Mouse (Mus musculus) monocyte, adult 2 months (primary cell): ENCODE measurements around the gene Sdr42e1.

Experiments used
- DNase-seq, 2 experiments: peaks; one replicate each; pipeline ENCODE4 v3.0.0; 2022; ENCODE audit warnings: low spot score in 2 of 2, low read depth in 1 of 2

Sdr42e1 gene

GRCm38 (mm10) chr8:117673430-117673830 lies at the start of gene Sdr42e1:
Sdr42e1 (minus strand) TSS chr8:117673689.
- DNase-seq = peak; percentile 19 to 55

GRCm38 (mm10) chr8:117718152-117718860 lies 44.8 kb upstream of the Sdr42e1 start:
- no peak for DNase-seq

- DNase-seq = no peak
Measured at GRCm38 (mm10) chr8:117715896-117716295, 42.4 kb upstream of the Sdr42e1 start.

DNA sequence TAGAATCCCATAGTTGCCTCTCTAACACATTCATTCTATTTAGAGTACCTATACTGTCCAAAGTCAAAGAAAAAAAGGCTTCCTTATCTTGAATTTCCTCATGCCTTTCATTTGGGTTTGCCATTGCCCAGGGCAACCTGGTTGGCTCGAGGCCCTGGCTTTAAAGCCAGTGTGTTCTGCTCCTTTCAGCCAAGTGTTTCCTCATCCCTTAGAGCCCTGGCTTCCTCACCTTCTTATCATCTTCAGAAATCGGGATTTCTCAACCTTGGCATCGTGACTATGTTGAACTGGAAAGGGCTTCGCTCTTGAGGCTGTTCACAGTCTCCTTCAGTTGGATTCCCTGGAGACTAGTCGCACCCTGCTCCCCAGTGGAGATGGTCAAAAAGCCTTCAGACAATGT lies 41.1 kb upstream of the Sdr42e1 start:
- DNase-seq = no peak

DNA sequence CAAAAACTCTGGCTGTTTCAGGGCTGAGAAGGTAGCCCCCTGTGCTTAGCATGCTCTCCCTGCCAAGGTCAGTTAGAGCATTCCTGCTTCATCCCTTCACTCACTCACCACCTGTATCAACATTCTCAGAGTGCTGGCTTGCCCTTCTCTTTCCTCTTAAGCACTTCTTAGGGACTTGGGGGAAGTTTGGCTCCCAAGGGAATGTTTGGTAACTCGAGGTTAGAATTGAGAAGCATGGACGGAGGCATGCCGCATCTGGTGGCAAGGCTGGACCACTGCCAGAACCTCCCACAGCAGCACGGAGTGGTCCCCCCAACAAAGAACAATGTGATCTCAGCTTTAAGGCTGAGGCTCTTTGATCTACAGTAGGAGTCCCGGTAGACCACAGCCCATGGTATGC lies 38.7 kb upstream of the Sdr42e1 start:
- DNase-seq = no peak

DNA sequence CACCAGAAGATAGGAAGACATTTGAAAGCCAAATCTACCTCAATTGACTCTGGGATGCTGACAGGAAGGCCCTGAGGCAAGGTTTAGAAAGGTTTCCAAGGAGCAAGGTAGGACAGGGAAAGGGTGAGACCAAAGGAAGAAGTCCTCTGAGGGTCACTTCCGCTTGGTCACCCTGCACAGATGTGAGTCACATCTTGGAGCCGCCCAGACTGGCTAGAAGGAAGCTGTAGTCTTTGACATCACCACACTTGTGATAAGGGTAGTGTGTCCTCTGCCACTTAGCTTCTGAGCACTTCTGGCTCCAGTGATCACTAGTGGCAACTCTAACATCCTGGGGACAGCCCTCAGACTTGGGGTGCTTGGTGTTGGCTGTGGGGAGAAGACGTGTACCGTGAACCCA lies 32.7 kb upstream of the Sdr42e1 start:
- DNase-seq = no peak

DNA sequence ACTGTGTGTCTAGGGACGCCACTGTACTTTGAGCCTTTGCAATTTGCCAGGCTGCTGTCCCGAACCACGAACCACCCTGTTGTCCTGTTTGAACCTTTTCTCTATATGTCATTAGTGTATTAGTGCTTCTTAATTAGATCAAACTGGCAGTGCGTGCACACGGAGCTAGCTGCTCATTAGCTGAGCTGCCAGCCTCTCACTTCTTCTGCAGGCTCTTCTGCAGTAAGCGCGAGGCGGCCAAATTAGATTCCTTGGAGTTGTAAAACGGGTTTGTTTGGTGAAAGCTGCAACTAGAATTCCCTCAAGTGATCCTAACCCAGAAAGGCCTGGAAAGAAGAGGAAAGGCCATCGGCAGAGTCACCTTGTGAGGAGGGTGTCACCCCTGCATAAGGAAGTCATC lies 29.2 kb upstream of the Sdr42e1 start:
- DNase-seq = no peak

- DNase-seq = no peak
Measured at GRCm38 (mm10) chr8:117701859-117702258, 28.4 kb upstream of the Sdr42e1 start, which contains the start of gene Hsd17b2. Hsd17b2 (plus strand) TSS chr8:117701904.

GRCm38 (mm10) chr8:117701246-117701645 lies 27.8 kb upstream of the Sdr42e1 start:
- DNase-seq = no peak

- DNase-seq = peak in 1 of 2 experiments; percentile 14
Measured at GRCm38 (mm10) chr8:117700699-117701098, 27.2 kb upstream of the Sdr42e1 start.

DNA sequence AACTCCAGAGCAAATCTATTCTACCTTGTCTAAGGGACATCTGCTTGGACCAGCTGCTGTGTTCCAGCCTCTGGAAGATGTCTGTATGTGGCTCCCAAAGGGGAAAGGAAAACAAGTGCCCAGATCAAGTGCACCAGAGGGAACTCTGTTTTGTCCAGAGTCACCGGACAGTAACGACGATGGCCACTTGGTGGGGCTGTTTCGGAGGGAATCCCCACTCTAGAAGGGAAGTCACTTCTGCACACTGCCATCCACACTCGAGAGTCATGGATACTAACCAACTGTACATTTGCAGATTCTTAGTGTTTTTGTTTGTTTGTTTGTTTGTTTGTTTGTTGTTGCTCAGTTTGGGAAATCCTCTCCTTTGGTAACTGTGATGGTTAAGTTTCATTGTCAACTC lies 23.8 kb upstream of the Sdr42e1 start:
- DNase-seq = peak in 1 of 2 experiments; percentile 36

DNA sequence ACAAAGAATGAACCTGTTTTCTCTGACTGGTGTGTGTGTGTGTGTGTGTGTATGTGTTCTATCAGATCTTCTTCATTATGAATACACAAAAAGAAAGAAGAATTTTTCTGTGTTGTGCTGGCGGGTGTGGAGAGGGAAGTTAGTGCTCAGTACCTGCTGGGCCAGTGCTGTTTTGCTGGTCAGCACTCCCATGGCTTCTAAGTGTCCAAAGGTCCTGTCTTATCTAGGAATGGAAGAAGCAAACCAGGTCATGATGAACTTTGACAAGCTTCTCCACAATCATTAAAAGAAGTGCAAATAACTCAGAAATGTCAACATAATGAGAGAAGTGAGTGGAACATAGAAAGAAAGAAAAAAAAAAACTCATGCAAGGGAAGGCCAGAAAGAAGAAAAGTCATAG lies 22.1 kb upstream of the Sdr42e1 start:
- no peak for DNase-seq

- no peak for DNase-seq
Measured at GRCm38 (mm10) chr8:117692131-117692530, 18.6 kb upstream of the Sdr42e1 start.

DNA sequence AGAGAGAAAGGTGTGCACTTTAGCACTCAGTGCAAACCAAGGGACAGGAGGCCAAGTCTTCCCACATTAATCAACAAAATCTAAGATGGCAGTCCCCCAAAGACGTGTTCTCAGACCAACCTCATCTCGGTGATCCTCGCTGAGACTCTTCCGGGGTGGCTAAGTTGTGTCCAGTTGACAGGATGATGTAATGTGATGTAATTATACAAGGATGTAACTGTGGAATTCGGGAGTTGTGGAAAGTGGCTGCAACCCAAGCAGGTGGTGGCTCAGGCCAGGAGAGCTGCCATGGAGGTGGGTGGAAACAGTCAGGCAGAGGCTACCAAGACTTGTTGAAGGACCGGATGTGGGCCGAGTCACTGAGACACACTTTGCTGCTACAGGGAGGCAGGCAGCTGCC lies 14.4 kb upstream of the Sdr42e1 start:
- DNase-seq = no peak

GRCm38 (mm10) chr8:117684504-117684903 lies 11.0 kb upstream of the Sdr42e1 start:
- DNase-seq = no peak

- DNase-seq = no peak
Measured at GRCm38 (mm10) chr8:117683925-117684472, 10.5 kb upstream of the Sdr42e1 start.

DNA sequence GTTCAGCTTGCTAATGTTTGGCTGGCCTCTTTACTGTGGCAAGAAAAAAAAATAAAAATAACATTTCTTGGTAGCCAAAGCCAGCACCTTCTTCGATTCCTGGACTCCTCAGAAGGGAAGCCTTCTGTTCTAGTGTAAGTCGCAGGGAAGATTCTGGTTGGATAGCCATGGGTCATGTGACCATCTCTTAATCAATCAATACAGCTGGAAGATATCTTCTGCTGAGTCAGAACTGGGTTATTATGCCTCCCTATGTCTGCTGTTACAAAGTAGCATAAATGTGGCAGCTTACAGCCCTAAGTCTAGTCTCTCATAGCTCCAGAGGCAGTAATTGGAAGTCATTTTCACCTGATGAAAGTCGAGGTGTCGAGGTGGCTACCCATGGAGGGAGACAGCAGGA lies 5.2 kb upstream of the Sdr42e1 start:
- no peak for DNase-seq

DNA sequence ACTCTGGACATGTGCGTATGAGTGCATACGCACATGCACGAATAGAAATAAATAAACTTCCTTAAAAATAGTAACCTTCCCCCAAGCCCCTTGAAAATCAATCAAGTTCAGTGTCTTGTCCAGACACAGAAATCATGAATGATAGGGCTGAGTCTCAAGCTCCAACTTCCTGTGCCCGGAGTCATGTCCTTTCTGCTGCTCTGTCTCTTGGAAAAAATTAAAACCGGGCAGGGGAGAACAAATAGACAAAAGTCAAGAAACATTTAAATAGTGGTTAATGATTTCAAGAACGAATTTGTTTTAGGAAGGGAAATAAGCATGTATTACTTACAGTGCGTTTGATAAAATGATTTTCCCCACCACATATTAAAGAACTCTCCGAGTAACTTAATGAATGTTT lies 3.5 kb upstream of the Sdr42e1 start:
- no peak for DNase-seq

- no peak for DNase-seq
Measured at GRCm38 (mm10) chr8:117676460-117676859, 3.0 kb upstream of the Sdr42e1 start.

DNA sequence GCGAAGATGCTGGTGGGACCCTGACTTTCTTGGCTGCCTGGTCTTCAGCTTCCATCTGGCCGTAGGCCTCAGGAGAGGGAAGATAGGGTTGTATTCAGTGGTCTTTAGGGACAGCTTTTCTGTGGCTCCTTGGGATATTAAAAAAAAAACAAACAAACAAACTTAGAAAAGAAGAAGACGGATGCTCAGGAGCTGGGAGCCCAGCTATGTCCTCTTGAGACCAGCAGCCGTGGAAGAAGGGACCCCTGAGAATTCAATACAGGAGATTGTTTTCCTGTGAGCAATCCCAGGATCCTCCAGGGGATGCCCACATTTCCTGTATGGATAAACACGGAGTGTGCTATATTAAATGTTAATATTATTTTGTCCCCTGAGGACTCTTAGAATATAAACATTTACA lies 1.7 kb upstream of the Sdr42e1 start:
- no peak for DNase-seq

DNA sequence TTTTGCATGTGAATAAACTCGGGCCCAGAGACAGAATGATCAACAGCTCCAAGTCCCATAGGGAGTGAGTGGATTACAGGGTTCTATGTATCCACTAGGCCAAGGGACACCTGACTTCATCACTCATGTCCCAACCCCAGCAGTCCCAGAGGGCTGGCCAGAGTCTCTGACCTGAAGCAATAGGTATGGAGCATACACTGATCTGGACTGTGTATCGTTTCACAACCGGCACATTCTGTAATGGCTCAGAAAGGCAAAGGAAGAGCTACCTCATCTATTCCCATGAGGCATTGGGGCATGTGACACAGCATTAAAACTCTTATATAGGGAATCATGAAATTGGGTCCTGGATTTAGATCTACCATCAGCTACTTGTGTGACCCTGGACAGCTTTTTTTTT lies 931 bp downstream of the Sdr42e1 start:
- no peak for DNase-seq

DNA sequence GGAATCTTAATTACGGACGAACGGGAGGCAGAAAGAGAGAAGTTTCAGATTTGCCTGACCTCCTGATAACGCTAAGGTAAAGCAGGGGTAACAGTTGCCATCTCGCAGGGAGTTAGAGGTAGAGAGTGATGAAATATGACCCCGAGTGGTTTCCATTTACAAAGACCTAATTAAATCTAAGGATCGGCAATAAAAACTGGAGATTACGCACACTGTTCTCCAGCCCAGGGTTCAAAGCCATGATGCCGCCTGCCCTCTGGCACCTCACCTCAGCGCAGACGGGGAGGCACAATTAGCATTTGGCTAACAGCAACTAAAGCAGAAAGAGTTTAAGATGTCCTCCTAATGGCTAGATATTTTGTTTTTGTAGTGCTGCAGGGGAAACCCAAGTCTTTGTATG lies 3.0 kb downstream of the Sdr42e1 start:
- no peak for DNase-seq
